ENCODE assay signal across 8 mouse cellular contexts in the genomic region with DNA sequence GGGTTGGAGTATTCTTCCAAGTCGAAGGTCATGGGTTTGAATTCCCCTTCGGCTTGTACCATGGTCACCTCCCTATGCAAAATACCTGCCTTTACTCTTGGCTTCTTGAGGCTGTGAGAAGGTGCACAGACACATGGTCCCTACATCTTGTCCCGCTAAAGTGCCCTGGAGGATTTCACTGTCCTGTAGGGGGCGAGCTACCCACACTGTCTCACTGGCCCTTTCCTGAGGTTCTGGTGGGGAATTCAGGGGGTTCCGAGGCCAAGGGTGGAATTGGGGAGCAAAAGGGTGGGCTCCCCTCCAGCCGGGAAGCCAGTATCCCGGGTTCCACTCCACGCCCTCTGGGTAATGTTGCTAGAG.
DNase-seq lines count a peak whose midpoint lies in the region; ATAC-seq and TF ChIP-seq lines count a peak whose summit lies in the region.
"Not testable (repeated sequence)": the region's sequence is repeated elsewhere in the genome, so short reads cannot be mapped to it uniquely, and the experiment has no call there.

No protein-coding gene starts in this region.

- 2% methylated on average over 8 of the region's 8 CpGs for WGBS in heart, embryonic 13.5 days
- 3% methylated on average over 8 of the region's 8 CpGs for WGBS in intestine, embryonic 15.5 days
- WGBS in limb, embryonic 15.5 days, result 3% methylated on average over 8 of the region's 8 CpGs
- WGBS in neural tube, embryonic 15.5 days, result 4% methylated on average over 8 of the region's 8 CpGs

- peak overlapping the region; percentile 78 for H3K4me2 ChIP-seq in heart, embryonic 13.5 days
- peak overlapping the region; percentile 83 for H3K4me2 ChIP-seq in intestine, embryonic 15.5 days (replicated peaks)
- peak overlapping the region; percentile 88 for H3K4me2 ChIP-seq in limb, embryonic 15.5 days
- H3K4me2 ChIP-seq in neural tube, embryonic 15.5 days, result peak overlapping the region; percentile 67

- H3K9me3 ChIP-seq in heart, embryonic 13.5 days; intestine, embryonic 15.5 days; limb, embryonic 15.5 days; neural tube, embryonic 15.5 days (replicated peaks): not testable (repeated sequence)

- peak overlapping the region; percentile 91 for H3K9ac ChIP-seq in heart, embryonic 13.5 days
- H3K9ac ChIP-seq in intestine, embryonic 15.5 days, result peak overlapping the region; percentile 78
- H3K9ac ChIP-seq in limb, embryonic 15.5 days, result 0 out of 2 replicates have a peak overlapping the region, but pooled peaks have one; percentile 71
- peak overlapping the region; percentile 89 for H3K9ac ChIP-seq in neural tube, embryonic 15.5 days (replicated peaks)

- peak overlapping the region; percentile 57 for H3K27ac ChIP-seq in heart, embryonic 13.5 days (replicated peaks)
- H3K27ac ChIP-seq in intestine, embryonic 15.5 days; limb, embryonic 15.5 days: not testable (repeated sequence)
- H3K27ac ChIP-seq in neural tube, embryonic 15.5 days (replicated peaks), result peak overlapping the region; percentile 90

- H3K36me3 ChIP-seq in C2C12 (ENCODE audit: control insufficient read depth, insufficient read depth); heart, embryonic 13.5 days; intestine, embryonic 15.5 days; limb, embryonic 15.5 days; neural tube, embryonic 15.5 days: not testable (repeated sequence)

- not testable (repeated sequence) for DNase-seq in brain, embryonic 14.5 days (ENCODE audit: low read depth)

- TF ChIP-seq POLR2A in brain, embryonic 14.5 days (IDR thresholded peaks at IDR 0.05; ENCODE audit: borderline replicate concordance, extremely low read depth, insufficient read depth, insufficient read length, poor library complexity, severe bottlenecking), result not testable (repeated sequence)

- 0 out of 2 replicates have a peak, but pooled peaks have one; percentile 22 for ATAC-seq in erythroid progenitor cell, adult 5-6 weeks (replicated peaks; ENCODE audit: low FRiP score, poor library complexity, severe bottlenecking)
- ATAC-seq in heart, embryonic 13.5 days (ENCODE audit: extremely low read depth, insufficient number of reproducible peaks, low FRiP score, low TSS enrichment), result peak; percentile 56; the same call in 1 of the 2 replicates
- peak; percentile 81 for ATAC-seq in intestine, embryonic 15.5 days
- peak; percentile 63; the same call in 1 of the 2 replicates for ATAC-seq in limb, embryonic 15.5 days (ENCODE audit: insufficient number of reproducible peaks, low FRiP score, low TSS enrichment, low read depth)
- peak; percentile 49; the same call in 1 of the 2 replicates for ATAC-seq in megakaryocyte progenitor cell, adult 5-6 weeks (replicated peaks; ENCODE audit: poor library complexity)
- peak; percentile 82 for ATAC-seq in neural tube, embryonic 15.5 days (ENCODE audit: low FRiP score)

- H3K4me3 ChIP-seq in C2C12 (ENCODE audit: insufficient read depth, poor library complexity, severe bottlenecking), result peak overlapping the region; percentile 48
- peak overlapping the region; percentile 80 for H3K4me3 ChIP-seq in heart, embryonic 13.5 days
- H3K4me3 ChIP-seq in intestine, embryonic 15.5 days (replicated peaks), result peak overlapping the region; percentile 85
- peak overlapping the region; percentile 80 for H3K4me3 ChIP-seq in limb, embryonic 15.5 days
- H3K4me3 ChIP-seq in neural tube, embryonic 15.5 days (replicated peaks), result peak overlapping the region; percentile 86

- not testable (repeated sequence) for H3K79me3 ChIP-seq in C2C12 (ENCODE audit: low read depth)

- not testable (repeated sequence) for H3K4me1 ChIP-seq in heart, embryonic 13.5 days; intestine, embryonic 15.5 days (replicated peaks); limb, embryonic 15.5 days
- H3K4me1 ChIP-seq in neural tube, embryonic 15.5 days, result peaks cover 10% of the 10 kb centered on the region

- peaks cover 24% of the 10 kb centered on the region for H3K79me2 ChIP-seq in C2C12 (ENCODE audit: control insufficient read depth, insufficient read depth)

- not testable (repeated sequence) for H3K27me3 ChIP-seq in C2C12 (ENCODE audit: control insufficient read depth, insufficient read depth, insufficient read length); heart, embryonic 13.5 days (replicated peaks); intestine, embryonic 15.5 days (replicated peaks); limb, embryonic 15.5 days; neural tube, embryonic 15.5 days (replicated peaks)

- peak; percentile 30 for TF ChIP-seq CTCF in C2C12 (IDR thresholded peaks at IDR 0.05; ENCODE audit: control insufficient read depth, insufficient read depth, insufficient read length)
- peak; percentile 52; the same call in 1 of the 2 replicates for TF ChIP-seq CTCF in brain, embryonic 14.5 days (IDR thresholded peaks at IDR 0.05; ENCODE audit: borderline replicate concordance, extremely low read depth, insufficient read depth, insufficient read length)

- not testable (repeated sequence) for H3ac ChIP-seq in C2C12 (ENCODE audit: control insufficient read depth, insufficient read length, low read depth)

Comparison
In these comparisons a context has a peak if more than half of its experiments do, and no peak if none do; other contexts are left out.
1. ATAC-seq: peak in every context shown above with its lines; median percentile 82 in neural tube, embryonic 15.5 days; 81 in intestine, embryonic 15.5 days; 63 in limb, embryonic 15.5 days; 56 in heart, embryonic 13.5 days; 49 in megakaryocyte progenitor cell, adult 5-6 weeks; 22 in erythroid progenitor cell, adult 5-6 weeks.